Mouse (Mus musculus): ENCODE results near the gene Egfl6. TPM values are rescaled to one million over a fixed set of nuclear protein-coding genes. Genes with fewer than 3 reads are reported as not detected.

Gene Egfl6
- polyA plus RNA-seq (2012; rRNA removed) = 1.6 TPM in 2 replicates

- peak in 1 of 2 experiments; percentile 4 for DNase-seq (ENCODE audit: extremely low spot score in 1 of 2, low spot score in 1 of 2)
Measured at GRCm38 (mm10) chrX:166584947-166585824, at the start of gene Egfl6. Gene Egfl6, minus strand, starts transcription at chrX:166585720.

DNA sequence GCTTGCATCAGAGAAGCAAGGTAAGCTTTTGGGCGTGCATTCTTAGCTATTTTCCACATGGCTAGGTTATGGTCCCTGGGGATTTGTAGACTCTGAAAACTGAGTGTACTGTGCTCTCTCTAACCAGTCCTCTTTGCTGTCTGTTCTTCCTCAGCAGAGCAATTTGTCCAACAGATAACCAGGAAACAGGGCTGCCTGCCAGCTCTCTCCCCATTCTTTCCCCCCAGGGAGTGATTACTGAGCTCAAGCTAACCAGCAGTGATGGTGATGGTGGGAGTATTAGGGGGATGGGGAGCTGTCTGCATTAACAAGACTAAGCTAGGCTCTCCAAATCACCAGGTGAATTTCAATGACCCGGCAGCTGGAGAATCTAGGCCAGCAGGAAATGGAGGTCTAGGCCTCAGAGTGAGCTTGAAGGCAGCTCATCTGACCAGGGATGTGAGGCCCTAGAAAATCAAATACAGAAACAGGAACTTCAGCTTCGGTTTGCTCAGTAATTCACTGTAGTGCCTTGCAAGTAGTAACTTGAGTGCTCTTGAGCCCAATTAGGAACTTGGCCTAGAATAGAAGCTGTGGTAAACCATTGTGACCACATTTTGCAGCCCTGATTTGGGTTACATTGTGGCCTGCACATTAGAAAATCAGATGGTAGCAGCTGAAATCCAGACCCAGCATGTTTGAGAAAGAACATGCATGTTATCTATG lies 41.5 kb upstream of the Egfl6 start:
- DNase-seq (ENCODE audit: extremely low spot score in 1 of 2, low spot score in 1 of 2) = no peak

DNA sequence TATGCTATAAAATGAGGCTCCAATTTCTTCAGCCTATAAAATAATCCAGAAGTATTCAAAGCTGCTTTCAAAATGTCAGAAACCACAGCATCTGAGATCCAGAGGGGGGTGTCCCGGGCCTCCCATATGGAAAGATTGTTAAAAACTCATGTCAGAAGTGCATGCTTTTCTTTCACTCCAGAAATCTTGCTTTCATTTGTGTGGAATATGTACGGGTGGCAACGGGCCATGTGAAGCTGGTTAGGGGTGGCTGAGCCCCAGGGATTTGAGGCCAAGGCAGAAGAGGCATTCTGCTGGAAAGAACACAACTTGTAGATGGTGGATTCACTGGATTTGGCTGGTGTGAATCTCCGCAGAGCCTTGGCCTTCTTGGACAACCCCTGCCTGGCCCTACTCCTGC lies 40.7 kb upstream of the Egfl6 start:
- no peak for DNase-seq (ENCODE audit: extremely low spot score in 1 of 2, low spot score in 1 of 2)

DNA sequence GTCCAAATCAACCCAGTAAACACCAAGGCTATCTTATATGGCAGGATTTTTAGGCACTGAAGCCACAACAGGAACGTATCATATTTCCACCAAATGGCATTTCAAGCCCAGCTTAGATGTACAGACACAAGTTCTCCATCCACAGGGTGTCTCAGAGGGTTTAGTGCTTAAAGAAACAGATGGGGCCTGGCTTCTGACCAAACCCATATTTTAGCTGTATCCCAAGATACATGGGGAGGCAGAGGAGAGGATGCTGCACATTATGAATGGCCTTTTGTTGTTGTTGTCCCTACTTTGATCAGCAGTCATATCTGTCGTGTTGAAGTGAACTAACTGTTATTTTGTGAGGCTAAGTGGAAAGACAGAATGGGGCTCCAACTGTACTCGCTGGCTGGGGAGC lies 37.7 kb upstream of the Egfl6 start:
- DNase-seq (ENCODE audit: extremely low spot score in 1 of 2, low spot score in 1 of 2) = no peak

DNA sequence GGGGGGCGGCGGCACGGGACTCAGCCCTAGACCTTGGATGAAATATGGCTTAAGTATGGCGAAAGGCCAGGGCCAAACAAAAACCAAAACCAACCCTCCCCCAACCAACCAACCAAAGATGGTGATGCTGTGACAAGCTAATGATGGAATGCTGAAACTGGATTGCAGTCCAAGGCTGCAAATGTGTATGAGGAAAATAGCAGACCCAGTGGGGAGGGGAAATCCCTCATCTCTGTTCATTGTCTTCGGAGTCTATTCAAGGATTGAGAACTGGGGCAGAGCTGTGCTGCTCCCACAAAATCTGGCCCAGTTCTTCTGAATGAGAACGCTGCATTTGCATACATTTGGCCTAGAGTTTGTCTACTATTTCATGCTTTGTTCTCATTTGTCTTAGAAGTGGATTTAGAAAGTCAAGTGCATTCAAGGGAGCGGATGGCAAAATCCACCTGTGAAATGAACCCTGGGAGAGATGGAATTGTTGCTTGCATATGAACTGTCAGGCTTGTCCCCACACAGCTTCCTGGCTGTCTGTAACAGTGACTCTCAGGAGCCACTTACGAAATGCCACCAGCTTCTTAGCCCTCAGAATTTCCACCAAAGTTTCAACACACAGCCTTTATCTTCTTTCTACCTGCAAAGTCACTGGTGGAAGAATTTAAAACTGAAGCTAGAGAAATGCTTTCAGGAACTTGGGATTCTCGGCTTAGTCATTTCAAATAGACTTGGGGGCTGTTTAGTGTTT lies 36.2 kb upstream of the Egfl6 start:
- peak; percentile 2 to 36 for DNase-seq (ENCODE audit: extremely low spot score in 1 of 2, low spot score in 1 of 2)

DNA sequence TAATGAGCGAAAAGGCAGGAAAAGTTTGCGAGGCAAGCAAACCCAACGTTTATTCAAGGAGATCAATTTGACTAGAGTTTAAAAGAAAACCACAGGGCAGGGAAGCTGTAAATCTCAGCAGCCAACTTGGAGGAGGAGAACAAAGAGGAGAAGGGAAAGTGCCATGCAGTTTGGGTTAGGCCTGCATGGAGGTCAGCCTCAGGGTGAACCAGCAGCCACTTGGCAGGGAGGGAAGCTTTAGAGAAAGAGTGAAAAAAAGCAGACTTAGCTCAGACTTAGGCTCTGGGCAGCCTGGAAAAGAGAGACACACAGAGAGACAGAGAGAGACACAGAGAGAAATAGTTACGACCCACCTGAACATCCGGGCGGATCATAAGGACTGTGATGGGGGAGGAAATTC lies 35.4 kb upstream of the Egfl6 start:
- DNase-seq (ENCODE audit: extremely low spot score in 1 of 2, low spot score in 1 of 2) = no peak

DNA sequence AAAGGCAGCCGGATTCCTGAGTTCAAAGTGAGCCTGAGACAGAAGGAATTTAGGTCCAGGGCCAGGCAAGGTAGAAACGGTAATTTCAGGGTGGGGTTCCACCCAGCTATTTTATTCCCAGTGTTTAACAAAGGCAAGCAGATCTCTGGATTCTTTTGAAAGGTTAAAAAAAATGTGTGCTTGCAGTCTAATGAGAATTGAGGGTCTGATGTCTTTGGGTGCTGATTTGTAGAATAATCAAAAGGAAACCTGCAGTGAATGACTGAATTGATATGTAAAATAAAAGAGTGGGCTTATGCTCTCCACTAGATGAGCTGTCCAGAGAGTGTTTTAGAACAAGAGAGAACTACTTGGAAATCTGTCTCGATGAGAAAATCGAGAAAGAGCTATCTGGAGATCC lies 33.6 kb upstream of the Egfl6 start:
- DNase-seq (ENCODE audit: extremely low spot score in 1 of 2, low spot score in 1 of 2) = no peak

DNA sequence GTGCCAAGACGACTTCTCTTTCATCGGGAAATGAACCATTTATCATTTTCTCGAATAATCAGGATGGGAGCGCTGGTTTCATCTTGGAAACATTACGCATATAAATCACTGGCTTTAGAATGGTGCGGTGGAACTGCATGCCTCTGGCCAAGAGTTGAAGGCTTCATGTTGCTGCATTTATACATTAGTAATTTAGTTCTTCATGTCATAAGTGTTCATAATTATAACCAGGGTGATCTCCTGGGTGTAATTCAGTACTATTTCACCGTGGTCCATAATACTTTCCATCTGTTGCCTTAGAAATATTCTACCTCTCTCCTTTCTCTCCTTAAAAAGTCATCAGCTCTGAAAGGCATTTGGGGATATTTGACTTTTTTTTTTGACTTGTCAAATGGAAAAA lies 29.7 kb upstream of the Egfl6 start:
- DNase-seq (ENCODE audit: extremely low spot score in 1 of 2, low spot score in 1 of 2) = no peak

- no peak for DNase-seq (ENCODE audit: extremely low spot score in 1 of 2, low spot score in 1 of 2)
Measured at GRCm38 (mm10) chrX:166576111-166576510, 9.4 kb downstream of the Egfl6 start.

DNA sequence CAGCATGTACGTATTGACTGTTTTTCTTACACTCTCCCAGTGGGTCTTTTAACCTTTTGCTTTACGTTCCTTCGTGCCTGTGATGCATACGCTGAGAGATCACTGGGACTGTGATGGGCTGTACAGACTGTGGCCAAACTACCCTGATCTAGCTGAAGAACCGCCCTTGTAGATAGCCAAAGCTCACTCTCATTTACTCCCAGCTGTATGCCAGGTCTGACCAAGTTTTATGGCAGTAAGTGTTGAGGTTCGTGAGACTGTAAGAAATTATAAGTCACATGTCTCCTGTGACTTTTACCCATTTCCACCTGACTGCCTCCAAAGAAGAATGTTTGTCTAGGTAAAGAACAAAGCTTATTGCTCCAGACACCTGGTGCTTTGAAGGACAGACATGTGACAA lies 19.5 kb downstream of the Egfl6 start:
- no peak for DNase-seq (ENCODE audit: extremely low spot score in 1 of 2, low spot score in 1 of 2)

- no peak for DNase-seq (ENCODE audit: extremely low spot score in 1 of 2, low spot score in 1 of 2)
Measured at GRCm38 (mm10) chrX:166565401-166565800, 20.1 kb downstream of the Egfl6 start.

GRCm38 (mm10) chrX:166564900-166565299 lies 20.6 kb downstream of the Egfl6 start:
- no peak for DNase-seq (ENCODE audit: extremely low spot score in 1 of 2, low spot score in 1 of 2)

DNA sequence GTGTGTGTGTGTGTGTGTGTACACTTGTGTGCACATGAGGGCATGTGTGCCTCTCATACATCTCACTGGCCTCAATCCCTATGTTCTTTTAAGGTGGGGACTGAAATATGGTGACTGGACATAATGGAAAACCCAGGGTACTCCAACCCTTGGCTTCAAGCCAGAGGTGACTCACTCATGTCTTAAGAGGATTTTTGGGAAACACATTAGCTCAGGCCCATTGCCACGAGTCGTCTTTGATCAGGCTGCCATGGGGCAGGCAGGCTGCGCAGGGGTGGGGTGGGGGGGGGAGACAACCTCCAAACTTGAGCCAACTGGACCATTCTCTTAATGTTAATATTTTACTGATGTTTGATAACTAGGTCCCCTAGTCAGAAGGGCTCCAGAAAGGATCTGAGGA lies 26.2 kb downstream of the Egfl6 start:
- no peak for DNase-seq (ENCODE audit: extremely low spot score in 1 of 2, low spot score in 1 of 2)

DNA sequence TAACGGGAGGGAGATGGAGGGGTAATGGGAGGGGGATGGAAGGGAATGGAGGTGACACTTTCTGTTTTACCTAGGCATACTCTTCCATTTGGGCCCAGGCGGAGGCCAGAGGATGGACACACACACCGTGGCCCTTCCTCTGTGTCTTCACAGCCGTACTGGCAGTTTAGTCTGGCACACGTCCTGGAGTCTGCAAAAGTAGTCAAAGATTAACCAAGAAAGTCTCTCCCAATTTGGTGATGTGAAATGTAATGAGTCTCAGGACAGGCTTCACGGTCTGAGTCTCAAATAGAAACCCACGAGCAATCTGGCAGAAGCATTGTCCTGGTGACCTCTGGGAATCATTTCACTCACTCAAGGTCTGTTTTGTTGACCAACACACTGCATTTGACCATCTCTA lies 33.2 kb downstream of the Egfl6 start:
- DNase-seq (ENCODE audit: extremely low spot score in 1 of 2, low spot score in 1 of 2) = no peak

GRCm38 (mm10) chrX:166546495-166546894 lies 39.0 kb downstream of the Egfl6 start:
- no peak for DNase-seq (ENCODE audit: extremely low spot score in 1 of 2, low spot score in 1 of 2)

- DNase-seq (ENCODE audit: extremely low spot score in 1 of 2, low spot score in 1 of 2) = no peak
Measured at GRCm38 (mm10) chrX:166535138-166535537, 50.4 kb downstream of the Egfl6 start.

GRCm38 (mm10) chrX:166533432-166533831 lies 52.1 kb downstream of the Egfl6 start:
- DNase-seq (ENCODE audit: extremely low spot score in 1 of 2, low spot score in 1 of 2) = no peak

- no peak for DNase-seq (ENCODE audit: extremely low spot score in 1 of 2, low spot score in 1 of 2)
Measured at GRCm38 (mm10) chrX:166531671-166532070, 53.8 kb downstream of the Egfl6 start.

DNA sequence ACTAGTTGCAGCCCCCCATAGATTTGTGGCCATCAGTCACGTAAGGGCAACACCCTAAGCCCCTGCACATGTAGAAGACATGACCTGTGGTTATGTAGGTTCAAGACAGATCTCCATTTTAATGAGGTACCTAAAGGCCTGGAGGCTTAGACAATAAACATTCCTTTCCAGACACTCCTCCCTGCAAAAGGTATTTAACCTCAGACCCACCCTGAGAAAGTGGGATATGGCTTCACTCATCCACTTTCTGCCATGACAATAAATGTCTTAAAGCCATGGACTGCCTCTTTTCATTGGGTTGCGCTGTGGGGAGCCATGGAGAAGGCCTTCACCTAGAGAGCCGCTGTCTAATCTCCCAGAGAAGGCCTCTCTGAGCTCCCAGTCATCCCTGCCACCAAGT lies 57.4 kb downstream of the Egfl6 start:
- no peak for DNase-seq (ENCODE audit: extremely low spot score in 1 of 2, low spot score in 1 of 2)

DNA sequence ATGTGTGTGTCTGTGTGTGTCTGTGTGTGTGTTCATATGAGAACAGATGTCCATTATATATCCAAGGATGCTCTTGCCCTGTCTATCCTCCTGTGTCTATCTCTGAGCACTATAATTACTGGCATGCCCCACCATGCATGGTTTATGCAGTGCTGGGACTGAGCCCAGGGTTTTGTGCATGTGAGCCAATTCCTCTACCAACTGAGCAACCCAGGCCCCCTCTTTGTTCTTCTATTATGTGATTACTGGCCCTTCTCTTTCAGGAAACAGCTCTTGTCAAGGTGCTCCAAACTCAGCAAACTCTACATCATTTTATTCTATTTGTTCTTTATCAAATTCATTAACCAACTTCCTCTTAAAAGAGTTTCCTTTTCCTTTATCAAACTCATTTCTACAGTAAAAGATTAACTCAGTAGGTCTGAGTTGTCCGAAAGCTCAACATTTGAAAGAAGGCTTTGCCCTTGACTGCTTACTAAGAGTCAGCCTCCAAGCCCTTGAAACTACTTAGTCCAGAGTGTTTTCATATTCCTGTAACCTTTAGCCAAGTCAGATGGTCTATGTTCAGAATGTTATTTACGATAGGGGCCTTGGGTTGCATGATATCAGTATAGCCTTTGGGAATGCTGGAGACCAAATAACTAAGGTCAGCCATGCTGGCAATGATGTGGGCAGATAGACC lies 59.7 kb downstream of the Egfl6 start:
- DNase-seq (ENCODE audit: extremely low spot score in 1 of 2, low spot score in 1 of 2) = no peak

- no peak for DNase-seq (ENCODE audit: extremely low spot score in 1 of 2, low spot score in 1 of 2)
Measured at GRCm38 (mm10) chrX:166520782-166521181, 64.7 kb downstream of the Egfl6 start.
